Mouse (Mus musculus) kidney, embryonic 16.5 days (tissue): Measurements from ENCODE around the gene Vwa5b1. TPM values are rescaled to one million over a fixed set of nuclear protein-coding genes. Genes with fewer than 3 reads are reported as not detected.

Experiments used
- ATAC-seq: fragments of 200-750 bp; cut with Nextera tagmentation; 2 replicates; pipeline ENCODE4 v1.8.0; 2017; ENCODE audit warnings: moderate TSS enrichment; ENCODE audit not compliant: low FRiP score, low TSS enrichment
- H3K27ac ChIP-seq: fragments of 300-500 bp; sonication (generic); 2 replicates; pipeline ENCODE4 v1.5.1; 2014; ENCODE audit warnings: low read length
- H3K27me3 ChIP-seq: fragments of 300-500 bp; sonication (generic); 2 replicates; pipeline ENCODE4 v1.6.1; 2014; ENCODE audit warnings: low read length, control low read depth, mixed read lengths; ENCODE audit not compliant: insufficient read depth
- H3K36me3 ChIP-seq: fragments of 300-500 bp; sonication (generic); 2 replicates; pipeline ENCODE4 v1.6.1; 2014; ENCODE audit warnings: low read length, control low read depth, mixed read lengths; ENCODE audit not compliant: insufficient read depth
- H3K4me1 ChIP-seq: fragments of 300-500 bp; sonication (generic); 2 replicates; pipeline ENCODE4 v1.6.1; 2014; ENCODE audit warnings: low read length, control low read depth, mixed read lengths; ENCODE audit not compliant: insufficient read depth
- H3K4me2 ChIP-seq: fragments of 300-500 bp; sonication (generic); replicated peaks from 2 replicates; pipeline ENCODE4 v1.6.1; 2014; ENCODE audit warnings: low read depth, low read length
- H3K4me3 ChIP-seq: fragments of 300-500 bp; sonication (generic); 2 replicates; pipeline ENCODE4 v1.5.1; 2014; ENCODE audit warnings: mild to moderate bottlenecking, low read length
- H3K9ac ChIP-seq: fragments of 300-500 bp; sonication (generic); replicated peaks from 2 replicates; pipeline ENCODE4 v1.6.1; 2014; ENCODE audit warnings: low read length
- H3K9me3 ChIP-seq: fragments of 300-500 bp; sonication (generic); 2 replicates; pipeline ENCODE4 v1.6.1; 2016; ENCODE audit warnings: low read length, control low read depth
- WGBS: fragments of 180-500 bp; shearing (Covaris S2); extraction: QIAGEN DNeasy Blood & Tissue Kit; methylation state at CpG from one replicate; pipeline ENCODE4 v1.1.7; 2014; 5-methylcytosine and 5-hydroxymethylcytosine counted together
- polyA plus RNA-seq: library from polyadenylated mRNA; unstranded; fragments of >200 nt; fragmentation: Nextera tagmentation; extraction: Ambion mirVana; gene quantifications from 2 replicates; pipeline ENCODE4 v1.2.1, GENCODE M21; 2015

Gene Vwa5b1
- polyA plus RNA-seq, 1 experiment from 2014 or later, result 0.15 TPM

DNA sequence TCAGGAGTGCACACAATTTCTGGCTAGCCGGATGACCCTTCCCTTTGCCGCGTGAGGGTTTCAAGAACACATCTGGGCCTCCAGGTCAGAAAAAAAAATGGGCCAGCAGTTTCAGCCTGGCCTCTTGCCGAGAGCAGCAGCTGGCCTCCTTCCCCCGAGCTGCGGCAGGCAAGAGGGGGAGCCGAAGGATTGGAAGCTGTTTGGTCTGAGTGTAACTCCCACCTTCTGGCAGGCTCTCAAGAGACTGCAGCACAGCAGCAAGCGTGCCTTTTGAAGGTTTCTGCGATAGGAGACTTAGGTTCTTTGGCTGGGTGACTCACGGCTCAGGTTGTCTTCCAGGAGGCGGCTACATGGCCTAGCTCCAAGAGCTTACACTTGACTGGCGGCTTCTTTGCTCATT is 92.5 kb downstream of the Vwa5b1 start:
- Histone ChIP-seq H3K9ac (no peak overlapping the region), H3K27me3 (no peaks in the 10 kb centered on the region), H3K27ac (peak overlapping the region; percentile 61; the same call in 1 of the 2 replicates), H3K4me3 (no peak overlapping the region), H3K36me3 (no peaks in the 10 kb centered on the region), H3K4me2 (no peak overlapping the region), H3K4me1 (peaks cover 7% of the 10 kb centered on the region), H3K9me3 (peaks cover 3% of the 10 kb centered on the region; the same call in 1 of the 2 replicates)
- ATAC-seq, result peak; percentile 72
- WGBS, result 37% methylated on average over 12 of the region's 12 CpGs

DNA sequence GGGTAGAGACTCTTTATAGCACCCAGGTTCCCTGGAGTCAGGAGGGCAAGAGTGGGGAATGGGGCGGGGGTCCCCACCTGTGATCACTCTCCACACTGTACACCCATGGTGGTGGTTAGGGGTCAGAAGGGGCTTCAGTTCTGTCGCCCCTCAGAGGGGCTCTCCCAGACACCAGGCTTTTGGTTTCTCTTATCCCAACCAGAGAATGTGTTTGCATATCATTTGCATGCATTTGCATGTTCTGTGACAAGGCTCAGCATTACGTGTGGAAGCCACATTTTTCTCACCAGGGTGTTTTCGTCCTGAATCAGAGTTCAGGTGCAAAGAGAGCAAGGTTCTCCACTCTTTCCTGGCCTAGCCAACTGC is 97.6 kb downstream of the Vwa5b1 start:
- ATAC-seq, result no peak
- Histone ChIP-seq H3K27ac (no peak overlapping the region), H3K4me1 (peaks cover 5% of the 10 kb centered on the region; the same call in 1 of the 2 replicates), H3K9me3 (peaks cover 9% of the 10 kb centered on the region), H3K36me3 (no peaks in the 10 kb centered on the region), H3K27me3 (no peaks in the 10 kb centered on the region), H3K4me2 (no peak overlapping the region), H3K9ac (no peak overlapping the region), H3K4me3 (no peak overlapping the region)
- WGBS, result 71% methylated on average over 4 of the region's 4 CpGs

DNA sequence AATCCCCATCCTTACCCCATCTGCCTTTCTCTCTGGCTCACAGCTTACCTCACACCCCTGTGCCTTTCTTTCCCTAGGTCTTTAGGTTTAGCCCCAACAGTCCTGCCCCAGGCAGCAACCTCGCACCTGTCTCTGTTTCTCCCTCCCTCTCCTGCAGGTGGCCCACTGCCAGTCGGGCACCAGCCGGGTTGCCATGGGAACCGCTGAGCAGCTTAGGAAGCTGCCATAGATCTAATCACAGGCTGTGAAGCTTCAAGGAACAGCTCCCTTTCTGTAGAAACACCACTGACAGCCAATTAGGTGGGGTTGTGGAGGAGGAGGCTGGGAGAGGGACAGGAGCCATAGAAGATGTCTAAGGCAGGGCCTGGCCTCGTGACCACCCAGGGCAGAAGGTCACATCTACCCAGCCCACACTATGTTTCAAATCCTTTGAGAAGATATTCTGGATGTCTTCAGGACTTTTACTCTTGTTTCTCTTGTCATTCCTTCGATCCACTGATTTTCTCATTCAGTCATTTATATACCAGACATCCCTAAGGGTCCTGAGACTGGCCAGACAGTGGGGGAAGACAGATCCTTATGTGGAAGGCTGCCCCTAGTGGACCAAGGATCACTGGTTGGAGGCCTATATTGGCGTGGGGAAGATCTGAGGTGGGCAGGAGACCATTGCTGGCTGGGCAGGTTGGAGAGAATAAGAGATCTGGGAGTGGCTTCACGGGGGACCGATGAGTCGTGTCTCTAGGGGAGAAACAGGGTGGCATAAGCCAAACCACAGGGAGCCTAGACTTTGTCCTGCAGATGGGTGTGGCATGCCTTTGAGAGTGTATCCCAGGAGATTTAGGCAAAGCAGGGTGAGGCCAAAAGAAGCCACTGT is 98.2 kb downstream of the Vwa5b1 start:
- Histone ChIP-seq H3K9ac (no peak overlapping the region), H3K4me3 (no peak overlapping the region), H3K27ac (no peak overlapping the region), H3K27me3 (no peaks in the 10 kb centered on the region), H3K36me3 (no peaks in the 10 kb centered on the region), H3K4me2 (no peak overlapping the region), H3K9me3 (peaks cover 9% of the 10 kb centered on the region), H3K4me1 (peaks cover 5% of the 10 kb centered on the region; the same call in 1 of the 2 replicates)
- 0 out of 2 replicates have a peak, but pooled peaks have one; percentile 42 for ATAC-seq
- WGBS, result 32% methylated on average over 10 of the region's 10 CpGs

DNA sequence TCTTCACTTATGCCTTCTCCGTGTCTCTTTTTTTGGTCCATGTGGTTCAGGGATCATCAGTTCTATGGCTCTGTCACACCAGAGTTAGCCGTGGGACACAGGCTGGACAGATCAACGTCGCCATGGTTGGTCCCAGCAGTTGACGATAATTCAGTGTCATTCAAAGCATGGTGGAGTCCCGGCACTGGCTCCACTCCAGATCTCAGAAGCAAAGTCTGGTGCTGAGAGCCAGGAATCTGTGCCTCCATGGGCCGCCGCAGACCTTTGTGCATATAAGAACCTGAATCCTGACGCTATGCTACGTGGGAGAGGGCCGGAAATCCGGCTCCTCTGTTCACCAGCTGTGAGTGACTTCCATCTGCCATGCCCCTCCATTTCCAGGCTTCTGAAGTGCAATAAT is 100.1 kb downstream of the Vwa5b1 start:
- Histone ChIP-seq H3K36me3 (no peaks in the 10 kb centered on the region), H3K9me3 (peaks cover 6% of the 10 kb centered on the region; the same call in 1 of the 2 replicates), H3K27me3 (no peaks in the 10 kb centered on the region), H3K4me1 (peaks cover 5% of the 10 kb centered on the region; the same call in 1 of the 2 replicates), H3K4me3 (no peak overlapping the region), H3K9ac (no peak overlapping the region), H3K27ac (no peak overlapping the region), H3K4me2 (no peak overlapping the region)
- 88% methylated on average over 12 of the region's 12 CpGs for WGBS
- no peak for ATAC-seq

DNA sequence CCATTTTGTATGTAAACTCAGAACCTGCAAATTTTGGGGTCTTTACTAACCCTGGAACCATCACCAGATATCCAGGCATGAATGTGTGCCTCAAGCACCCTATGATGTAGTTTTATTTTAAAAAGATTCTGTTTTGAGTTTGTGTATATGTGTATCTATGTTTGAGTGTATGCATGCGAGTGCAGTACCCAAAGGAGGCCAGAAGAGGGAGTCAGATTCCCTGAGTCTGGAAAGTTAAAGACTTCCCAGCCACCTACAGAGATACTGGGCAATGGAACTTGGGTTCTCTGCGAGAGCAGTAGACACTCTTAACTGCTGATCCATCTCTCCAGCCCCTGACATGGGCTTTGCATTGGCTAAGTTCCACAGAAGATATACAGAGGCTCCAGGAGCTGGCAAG is 101.8 kb downstream of the Vwa5b1 start:
- Histone ChIP-seq H3K9me3 (peaks cover 6% of the 10 kb centered on the region; the same call in 1 of the 2 replicates), H3K4me1 (peaks cover 5% of the 10 kb centered on the region; the same call in 1 of the 2 replicates), H3K27me3 (no peaks in the 10 kb centered on the region), H3K4me2 (no peak overlapping the region), H3K36me3 (no peaks in the 10 kb centered on the region), H3K27ac (no peak overlapping the region), H3K9ac (no peak overlapping the region), H3K4me3 (no peak overlapping the region)
- ATAC-seq, result no peak
- 90% methylated on average over 2 of the region's 2 CpGs for WGBS

DNA sequence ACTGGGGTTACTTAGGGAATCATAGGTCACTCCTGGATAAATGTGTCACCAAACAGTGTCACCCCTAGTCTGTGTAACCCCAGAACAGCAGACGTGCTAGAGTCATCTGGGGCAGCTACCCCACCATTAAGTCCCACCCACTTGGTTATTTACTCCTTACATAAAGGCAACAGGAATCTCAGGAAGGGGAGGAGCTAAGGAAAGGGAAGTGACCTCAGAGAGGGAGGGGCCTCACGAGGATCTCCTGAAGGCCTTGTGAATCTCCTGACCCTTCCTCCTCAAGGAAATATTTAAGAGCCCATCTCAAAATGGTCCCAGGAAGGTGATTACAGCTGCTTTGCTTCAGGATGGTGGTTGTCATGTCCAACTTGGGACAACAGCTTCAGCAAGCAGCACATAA is 103.9 kb downstream of the Vwa5b1 start:
- Histone ChIP-seq H3K4me1 (no peaks in the 10 kb centered on the region), H3K27me3 (no peaks in the 10 kb centered on the region), H3K4me3 (no peak overlapping the region), H3K9me3 (peaks cover 6% of the 10 kb centered on the region; the same call in 1 of the 2 replicates), H3K27ac (no peak overlapping the region), H3K9ac (no peak overlapping the region), H3K36me3 (no peaks in the 10 kb centered on the region), H3K4me2 (no peak overlapping the region)
- 87% methylated on average over 2 of the region's 2 CpGs for WGBS
- ATAC-seq, result no peak

DNA sequence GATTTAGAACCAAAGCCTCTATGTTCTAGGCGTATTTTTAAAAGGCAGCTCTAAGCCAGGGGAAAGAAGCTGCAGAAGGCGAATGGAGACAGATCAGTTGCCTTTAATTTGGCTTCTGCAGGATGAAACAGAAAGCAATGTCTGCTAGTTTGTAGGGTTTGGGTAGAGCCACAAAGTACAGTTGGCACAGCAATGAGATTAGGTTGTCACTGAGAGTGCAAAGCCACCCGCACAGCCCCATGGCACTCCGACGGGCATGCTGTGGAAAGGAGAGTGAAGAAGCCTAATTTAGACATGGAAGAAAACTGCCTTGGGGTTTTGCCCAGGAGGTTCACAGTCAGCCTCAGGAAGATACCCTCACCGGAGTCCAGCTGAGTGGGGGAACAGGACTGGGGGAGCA is 105.7 kb downstream of the Vwa5b1 start:
- ATAC-seq, result no peak
- 85% methylated on average over 6 of the region's 6 CpGs for WGBS

DNA sequence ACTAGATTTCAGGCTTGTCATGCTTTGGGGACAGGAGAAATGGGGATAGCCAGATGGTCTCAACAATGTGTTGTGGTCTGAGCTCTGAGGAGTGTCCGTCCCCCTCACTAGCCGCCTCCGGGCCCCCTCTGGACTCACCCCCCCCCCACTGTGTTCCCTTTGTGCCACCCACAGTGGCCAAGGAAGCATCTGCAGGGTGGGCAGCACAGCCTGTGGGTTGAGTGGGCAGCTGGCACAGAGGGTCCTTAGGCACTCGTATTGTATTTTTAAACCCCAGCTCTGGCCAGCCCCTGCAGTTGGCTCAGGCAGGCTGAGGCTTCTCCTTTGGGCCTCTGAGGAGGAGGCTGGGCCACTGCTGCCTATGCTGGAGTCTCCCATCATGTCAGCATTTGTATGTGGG is 110.0 kb downstream of the Vwa5b1 start:
- H3K4me2 ChIP-seq, result no peak overlapping the region
- H3K4me1 ChIP-seq, result peaks cover 6% of the 10 kb centered on the region
- no peak overlapping the region for H3K27ac ChIP-seq
- ATAC-seq, result no peak
- no peaks in the 10 kb centered on the region for H3K36me3 ChIP-seq
- WGBS, result 89% methylated on average over 4 of the region's 4 CpGs
- no peaks in the 10 kb centered on the region for H3K9me3 ChIP-seq
- no peaks in the 10 kb centered on the region for H3K27me3 ChIP-seq
- no peak overlapping the region for H3K4me3 ChIP-seq
- H3K9ac ChIP-seq, result no peak overlapping the region

More for the DNA sequence above, 105.7 kb downstream of the Vwa5b1 start:
- Histone ChIP-seq H3K9ac (no peak overlapping the region), H3K9me3 (peaks cover 6% of the 10 kb centered on the region; the same call in 1 of the 2 replicates), H3K36me3 (no peaks in the 10 kb centered on the region), H3K4me2 (no peak overlapping the region), H3K4me1 (no peaks in the 10 kb centered on the region), H3K27ac (no peak overlapping the region), H3K27me3 (no peaks in the 10 kb centered on the region), H3K4me3 (no peak overlapping the region)

DNA sequence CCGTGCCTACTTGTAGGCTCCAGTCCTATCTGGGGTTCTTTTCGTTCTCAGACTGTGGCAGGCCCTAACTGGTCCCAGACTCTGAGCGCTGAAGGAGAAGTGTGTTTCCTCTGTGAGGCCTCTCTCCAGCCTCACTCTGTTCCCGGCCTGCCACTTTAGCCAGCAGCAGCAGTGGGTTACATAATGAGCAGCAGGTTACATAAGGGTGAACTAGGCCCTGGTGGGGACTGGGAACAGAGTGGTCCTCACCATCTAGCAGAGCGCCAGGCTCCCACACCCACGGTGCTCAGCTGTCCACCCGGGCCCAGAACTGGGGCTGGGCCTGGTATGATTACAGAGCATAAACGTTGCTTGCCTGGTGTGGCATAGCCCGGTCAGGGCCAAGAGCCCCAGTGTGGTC is 110.9 kb downstream of the Vwa5b1 start:
- ATAC-seq, result no peak

DNA sequence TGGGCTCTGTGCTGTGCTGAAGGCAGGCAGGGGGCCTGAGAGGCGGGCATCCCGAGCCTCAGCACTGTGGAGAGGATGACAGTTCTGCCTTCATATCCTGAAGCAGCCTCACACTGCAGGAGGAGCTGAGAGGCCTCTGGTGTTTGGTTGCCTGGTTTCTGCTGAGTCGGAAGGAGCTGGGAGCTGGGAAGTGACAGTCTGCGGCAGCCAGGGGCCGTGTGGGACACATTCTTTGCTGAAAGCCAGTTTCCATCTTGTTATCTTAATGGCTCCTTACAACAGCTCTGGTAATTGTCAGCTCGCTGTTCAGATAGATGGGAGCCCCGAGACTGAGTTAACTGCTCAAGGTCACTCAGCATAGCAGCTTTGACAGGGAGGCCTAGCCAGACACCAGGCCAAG is 111.9 kb downstream of the Vwa5b1 start:
- H3K27me3 ChIP-seq, result no peaks in the 10 kb centered on the region
- no peak overlapping the region for H3K4me3 ChIP-seq
- no peak overlapping the region for H3K4me2 ChIP-seq
- no peaks in the 10 kb centered on the region for H3K9me3 ChIP-seq
- H3K4me1 ChIP-seq, result peaks cover 6% of the 10 kb centered on the region
- no peak overlapping the region for H3K9ac ChIP-seq
- H3K27ac ChIP-seq, result no peak overlapping the region
- no peak for ATAC-seq
- 39% methylated on average over 7 of the region's 7 CpGs for WGBS
- H3K36me3 ChIP-seq, result no peaks in the 10 kb centered on the region

More for the DNA sequence above, 110.9 kb downstream of the Vwa5b1 start:
- 82% methylated on average over 9 of the region's 9 CpGs for WGBS
- H3K27ac ChIP-seq, result no peak overlapping the region
- no peak overlapping the region for H3K9ac ChIP-seq
- no peak overlapping the region for H3K4me3 ChIP-seq
- no peaks in the 10 kb centered on the region for H3K36me3 ChIP-seq
- no peak overlapping the region for H3K4me2 ChIP-seq
- H3K4me1 ChIP-seq, result peaks cover 6% of the 10 kb centered on the region
- no peaks in the 10 kb centered on the region for H3K27me3 ChIP-seq
- no peaks in the 10 kb centered on the region for H3K9me3 ChIP-seq
